Comparison of ENCODE assay signal across 18 mouse cellular contexts in genomic region chr1:177711000-177711399, GRCm38 (mm10). TPM values are rescaled to one million over a fixed set of nuclear protein-coding genes. Genes with fewer than 3 reads are reported as not detected.
DNase-seq lines count a peak whose midpoint lies in the region; ATAC-seq and TF ChIP-seq lines count a peak whose summit lies in the region.
"Had no signal": no experiment of that assay in that cellular context is flagged by ENCODE, and none has a peak within 500 bp of the region (broad histone marks: within the 10 kb centered on the region; RNA-seq: fewer than 3 reads in every experiment).

No protein-coding gene starts in this region.

- peak overlapping the region; percentile 6; the same call in 1 of the 2 replicates for H3K9ac ChIP-seq in MEL (ENCODE audit: control insufficient read depth, low read depth, low read length, poor library complexity, severe bottlenecking)
- H3K9ac ChIP-seq: embryonic facial prominence, embryonic 13.5 days; forebrain, embryonic 13.5 days; lung, embryonic 15.5 days had no signal

- no peak for TF ChIP-seq CTCF in kidney, adult 2 months (conservative IDR thresholded peaks at IDR 0.05; ENCODE audit: insufficient read depth, insufficient read length, low read depth, low read length)
- TF ChIP-seq CTCF in MEL (IDR thresholded peaks at IDR 0.05 in 2 of 3, conservative IDR thresholded peaks at IDR 0.05 in 1 of 3; ENCODE audit: control insufficient read depth in 1 of 3, insufficient read depth in 1 of 3, low read depth in 2 of 3, low read length in 3 of 3, poor library complexity in 1 of 3, severe bottlenecking in 1 of 3), result no peak

- TF ChIP-seq EP300 in MEL (IDR thresholded peaks at IDR 0.05; ENCODE audit: low read depth in 1 of 2, low read length in 2 of 2), result no peak; a peak in 1 of 4 replicates

- TF ChIP-seq POLR2A in kidney, adult 2 months (IDR thresholded peaks at IDR 0.05; ENCODE audit: low read depth, low read length), result no peak
- no peak for TF ChIP-seq POLR2A in MEL (IDR thresholded peaks at IDR 0.05; ENCODE audit: control insufficient read depth in 1 of 2, insufficient read depth in 1 of 2, low read depth in 1 of 2, low read length in 2 of 2, poor library complexity in 1 of 2)

- no peaks in the 10 kb centered on the region for H3K9me3 ChIP-seq in MEL (replicated peaks; ENCODE audit: insufficient read depth, low read length)
- H3K9me3 ChIP-seq: embryonic facial prominence, embryonic 13.5 days had no signal

- H3K27me3 ChIP-seq in kidney, adult 2 months (replicated peaks; ENCODE audit: control insufficient read depth, insufficient read depth, low read length), result no peaks in the 10 kb centered on the region
- no peaks in the 10 kb centered on the region for H3K27me3 ChIP-seq in MEL (ENCODE audit: control insufficient read depth in 1 of 2, insufficient read depth in 2 of 2, low read length in 2 of 2)
- H3K27me3 ChIP-seq: embryonic facial prominence, embryonic 13.5 days; lung, embryonic 15.5 days had no signal

- no peaks in the 10 kb centered on the region for H3K36me3 ChIP-seq in kidney, adult 2 months (ENCODE audit: control insufficient read depth, insufficient read depth, low read length)
- peaks cover 0 to 44% of the 10 kb centered on the region in 2 experiments; a peak in 2 of 4 replicates for H3K36me3 ChIP-seq in MEL (ENCODE audit: control insufficient read depth in 1 of 2, insufficient read depth in 2 of 2, low read length in 2 of 2)
- H3K36me3 ChIP-seq: embryonic facial prominence, embryonic 13.5 days; lung, embryonic 15.5 days had no signal

- H3K27ac ChIP-seq in kidney, adult 2 months (ENCODE audit: insufficient read depth, low read depth, low read length), result peak overlapping the region; percentile 16
- peak overlapping the region; percentile 95 for H3K27ac ChIP-seq in MEL (ENCODE audit: control insufficient read depth, low read depth, low read length)
- H3K27ac ChIP-seq: embryonic facial prominence, embryonic 13.5 days; forebrain, embryonic 13.5 days; hindbrain, postnatal 0 days; lung, embryonic 15.5 days had no signal

- no peak overlapping the region for H3K4me3 ChIP-seq in kidney, adult 2 months (ENCODE audit: insufficient read depth, low read depth, low read length)
- H3K4me3 ChIP-seq in MEL (ENCODE audit: control insufficient read depth in 1 of 2, insufficient read depth in 1 of 2, low read depth in 2 of 2, low read length in 2 of 2), result no peak overlapping the region
- H3K4me3 ChIP-seq: embryonic facial prominence, embryonic 13.5 days; forebrain, embryonic 13.5 days; lung, embryonic 15.5 days had no signal

- peak; percentile 54 for DNase-seq in kidney, adult 2 months
- DNase-seq in kidney, postnatal 4 days, result no peak
- DNase-seq in MEL (ENCODE audit: low read depth, low spot score), result no peak
- DNase-seq in large intestine, adult 2 months (ENCODE audit: low read depth, low spot score), result peak; percentile 29
- DNase-seq in cerebellum, postnatal 4 days (ENCODE audit: low spot score in 2 of 2), result no peak
- no peak for DNase-seq in gastrocnemius, postnatal 4 days (ENCODE audit: low spot score in 2 of 2)
- no peak for DNase-seq in T-cell, adult 2 months (ENCODE audit: low spot score)
- DNase-seq: adrenal gland, adult 8-10 months; cerebellum, postnatal 36 days; heart, postnatal 14 days; thymus, postnatal 14 days had no signal

- 36% methylated on average over 2 of the region's 2 CpGs for WGBS in kidney, adult 2 months
- 21% methylated on average over 2 of the region's 2 CpGs for WGBS in large intestine, adult 2 months

- H3K79me2 ChIP-seq in MEL (ENCODE audit: control insufficient read depth, insufficient read depth, low read length, poor library complexity), result no peaks in the 10 kb centered on the region

- TF ChIP-seq RAD21 in MEL (IDR thresholded peaks at IDR 0.05; ENCODE audit: low read depth, low read length), result no peak

- H3K4me1 ChIP-seq in kidney, adult 2 months (ENCODE audit: control insufficient read depth, insufficient read depth, low read length), result peaks cover 9% of the 10 kb centered on the region
- H3K4me1 ChIP-seq in MEL (ENCODE audit: control insufficient read depth in 1 of 2, insufficient read depth in 2 of 2, low read length in 2 of 2), result peaks cover 4 to 28% of the 10 kb centered on the region in 2 experiments
- H3K4me1 ChIP-seq: embryonic facial prominence, embryonic 13.5 days; forebrain, embryonic 13.5 days; lung, embryonic 15.5 days had no signal

- ATAC-seq in megakaryocyte-erythroid progenitor cell, adult 5-6 weeks (replicated peaks; ENCODE audit: low FRiP score, low TSS enrichment, poor library complexity, severe bottlenecking), result peak; percentile 31
- ATAC-seq: forebrain, embryonic 13.5 days; hindbrain, postnatal 0 days had no signal

TF ChIP-seq in MEL, 35 proteins besides CTCF, POLR2A, EP300 and RAD21:
- TF ChIP-seq CHD1 (IDR thresholded peaks at IDR 0.05; ENCODE audit: low read depth, low read length), result no peak
- TF ChIP-seq TBP (IDR thresholded peaks at IDR 0.05; ENCODE audit: low read depth, low read length), result 0 out of 2 replicates have a peak, but pooled peaks have one; percentile 24
- 0 out of 2 replicates have a peak, but pooled peaks have one; percentile 42 for TF ChIP-seq ZNF384 (IDR thresholded peaks at IDR 0.05; ENCODE audit: low read depth, low read length)
- TF ChIP-seq ELF1 (IDR thresholded peaks at IDR 0.05; ENCODE audit: low read depth, low read length), result no peak

RNA-seq across cellular contexts. Expression of gene 1700016C15Rik, which starts 18.6 kb away (rescaled TPM):
- 4.0 and 6.5 TPM in 2 replicates for polyA plus RNA-seq in kidney, adult 2 months (2012; rRNA removed)
- not detected in 2 replicates for total RNA-seq in MEL (2012; rRNA removed)
- polyA plus RNA-seq in MEL (2012; ENCODE audit: insufficient read depth in 1 of 2, insufficient read length in 2 of 2, low read depth in 1 of 2, low replicate concordance in 2 of 2, missing spikeins in 1 of 2), result not detected
- 0.35 and 1.6 TPM in 2 replicates for polyA plus RNA-seq in large intestine, adult 2 months (2012; rRNA removed)
- not detected in 2 replicates for total RNA-seq in megakaryocyte-erythroid progenitor cell, adult 5-6 weeks (2014; fragmentation: Nextera tagmentation)
- total RNA-seq in megakaryocyte-erythroid progenitor cell, adult 5-6 weeks (2017), result not detected in 2 replicates
- not detected for total RNA-seq in gastrocnemius, postnatal 4 days (2021)
- total RNA-seq: adrenal gland, adult 8-10 months; heart, postnatal 14 days; hindbrain, postnatal 0 days; layer of hippocampus, postnatal 14 days; left cerebral cortex, postnatal 25 days had no signal
- polyA plus RNA-seq: embryonic facial prominence, embryonic 13.5 days; forebrain, embryonic 13.5 days; hindbrain, postnatal 0 days had no signal

Comparison
In these comparisons a context has a peak if more than half of its experiments do, and no peak if none do; other contexts are left out.
1. DNase-seq: peak in kidney, adult 2 months (single experiment) and large intestine, adult 2 months (single experiment); none in kidney, postnatal 4 days (0 of 2), MEL (single experiment), cerebellum, postnatal 4 days (0 of 2), gastrocnemius, postnatal 4 days (0 of 2) and T-cell, adult 2 months (single experiment).